Mouse (Mus musculus): ENCODE data around the gene Ank2. TPM values are rescaled to one million over a fixed set of nuclear protein-coding genes. Genes with fewer than 3 reads are reported as not detected.

The Ank2 gene
- polyA plus RNA-seq, 1 experiment from 2014 or later = 189 TPM

- Histone ChIP-seq H3K27ac (ENCODE audit: low read length) (no peak overlapping the region), H3K27me3 (ENCODE audit: control insufficient read depth, insufficient read depth, low read depth, low read length) (no peaks in the 10 kb centered on the region), H3K4me2 (ENCODE audit: low read length) (no peak overlapping the region), H3K9me3 (replicated peaks; ENCODE audit: control insufficient read depth, low read length, poor library complexity, severe bottlenecking) (no peaks in the 10 kb centered on the region), H3K36me3 (ENCODE audit: control insufficient read depth, insufficient read depth, low read length) (no peaks in the 10 kb centered on the region), H3K4me3 (ENCODE audit: low read depth, low read length) (no peak overlapping the region), H3K9ac (ENCODE audit: low read depth, low read length) (no peak overlapping the region), H3K4me1 (ENCODE audit: control insufficient read depth, insufficient read depth, low read length) (peaks cover 2% of the 10 kb centered on the region; the same call in 1 of the 2 replicates)
- 91% methylated on average over 9 of the region's 9 CpGs for WGBS
- no peak for ATAC-seq
Observed at GRCm38 (mm10) chr3:127199112-127199665, 300.0 kb downstream of the Ank2 start.

- no peak overlapping the region for H3K4me2 ChIP-seq (ENCODE audit: low read length)
- ATAC-seq = no peak
- no peak overlapping the region for H3K27ac ChIP-seq (ENCODE audit: low read length)
- no peaks in the 10 kb centered on the region for H3K36me3 ChIP-seq (ENCODE audit: control insufficient read depth, insufficient read depth, low read length)
- no peak overlapping the region for H3K4me3 ChIP-seq (ENCODE audit: low read depth, low read length)
- WGBS = 93% methylated on average over 7 of the region's 7 CpGs
- no peaks in the 10 kb centered on the region for H3K27me3 ChIP-seq (ENCODE audit: control insufficient read depth, insufficient read depth, low read depth, low read length)
- no peaks in the 10 kb centered on the region for H3K9me3 ChIP-seq (replicated peaks; ENCODE audit: control insufficient read depth, low read length, poor library complexity, severe bottlenecking)
- peaks cover 2% of the 10 kb centered on the region; the same call in 1 of the 2 replicates for H3K4me1 ChIP-seq (ENCODE audit: control insufficient read depth, insufficient read depth, low read length)
- H3K9ac ChIP-seq (ENCODE audit: low read depth, low read length) = no peak overlapping the region
Observed at GRCm38 (mm10) chr3:127198656-127199055, 300.5 kb downstream of the Ank2 start.

GRCm38 (mm10) chr3:127188789-127189128, 310.4 kb downstream of the Ank2 start:
- Histone ChIP-seq H3K4me2 (ENCODE audit: low read length) (no peak overlapping the region), H3K4me3 (ENCODE audit: low read depth, low read length) (no peak overlapping the region), H3K9ac (ENCODE audit: low read depth, low read length) (no peak overlapping the region), H3K27ac (ENCODE audit: low read length) (no peak overlapping the region), H3K27me3 (ENCODE audit: control insufficient read depth, insufficient read depth, low read depth, low read length) (no peaks in the 10 kb centered on the region), H3K9me3 (replicated peaks; ENCODE audit: control insufficient read depth, low read length, poor library complexity, severe bottlenecking) (no peaks in the 10 kb centered on the region), H3K4me1 (ENCODE audit: control insufficient read depth, insufficient read depth, low read length) (peaks cover 2% of the 10 kb centered on the region; the same call in 1 of the 2 replicates), H3K36me3 (ENCODE audit: control insufficient read depth, insufficient read depth, low read length) (no peaks in the 10 kb centered on the region)
- 86% methylated on average over 5 of the region's 5 CpGs for WGBS
- no peak for ATAC-seq

- no peak overlapping the region for H3K4me3 ChIP-seq (ENCODE audit: low read depth, low read length)
- H3K27ac ChIP-seq (ENCODE audit: low read length) = no peak overlapping the region
- no peaks in the 10 kb centered on the region for H3K9me3 ChIP-seq (replicated peaks; ENCODE audit: control insufficient read depth, low read length, poor library complexity, severe bottlenecking)
- WGBS = 93% methylated on average over 5 of the region's 5 CpGs
- H3K4me2 ChIP-seq (ENCODE audit: low read length) = no peak overlapping the region
- no peak for ATAC-seq
- H3K4me1 ChIP-seq (ENCODE audit: control insufficient read depth, insufficient read depth, low read length) = peaks cover 2% of the 10 kb centered on the region; the same call in 1 of the 2 replicates
- H3K36me3 ChIP-seq (ENCODE audit: control insufficient read depth, insufficient read depth, low read length) = no peaks in the 10 kb centered on the region
- no peaks in the 10 kb centered on the region for H3K27me3 ChIP-seq (ENCODE audit: control insufficient read depth, insufficient read depth, low read depth, low read length)
- H3K9ac ChIP-seq (ENCODE audit: low read depth, low read length) = no peak overlapping the region
Observed at GRCm38 (mm10) chr3:127188086-127188788, 310.9 kb downstream of the Ank2 start.

DNA sequence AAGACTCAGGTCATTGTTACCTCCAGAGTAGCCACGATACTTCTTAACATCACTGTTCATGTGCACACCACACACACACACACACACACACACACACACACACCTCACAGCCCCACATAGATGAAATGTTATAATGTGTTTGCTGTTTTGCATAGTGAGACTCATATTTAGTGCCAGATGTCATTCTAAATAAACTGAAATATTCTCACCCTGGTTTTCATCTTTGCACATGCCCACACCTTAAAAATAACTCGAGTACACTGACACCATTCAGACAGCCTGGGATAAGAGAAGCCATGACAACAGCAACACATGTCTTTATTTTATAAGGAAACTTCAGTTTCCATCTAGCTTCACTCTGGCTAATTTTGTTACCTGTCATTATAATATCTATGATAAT, 312.1 kb downstream of the Ank2 start:
- Histone ChIP-seq H3K27ac (ENCODE audit: low read length) (no peak overlapping the region), H3K4me3 (ENCODE audit: low read depth, low read length) (no peak overlapping the region), H3K36me3 (ENCODE audit: control insufficient read depth, insufficient read depth, low read length) (no peaks in the 10 kb centered on the region), H3K9me3 (replicated peaks; ENCODE audit: control insufficient read depth, low read length, poor library complexity, severe bottlenecking) (no peaks in the 10 kb centered on the region), H3K9ac (ENCODE audit: low read depth, low read length) (no peak overlapping the region), H3K4me1 (ENCODE audit: control insufficient read depth, insufficient read depth, low read length) (peaks cover 2% of the 10 kb centered on the region; the same call in 1 of the 2 replicates), H3K27me3 (ENCODE audit: control insufficient read depth, insufficient read depth, low read depth, low read length) (no peaks in the 10 kb centered on the region), H3K4me2 (ENCODE audit: low read length) (no peak overlapping the region)
- WGBS = 91% methylated on average over 2 of the region's 2 CpGs
- no peak for ATAC-seq

- Histone ChIP-seq H3K9ac (ENCODE audit: low read depth, low read length) (no peak overlapping the region), H3K4me2 (ENCODE audit: low read length) (no peak overlapping the region), H3K4me3 (ENCODE audit: low read depth, low read length) (no peak overlapping the region), H3K27me3 (ENCODE audit: control insufficient read depth, insufficient read depth, low read depth, low read length) (no peaks in the 10 kb centered on the region), H3K27ac (ENCODE audit: low read length) (no peak overlapping the region), H3K9me3 (replicated peaks; ENCODE audit: control insufficient read depth, low read length, poor library complexity, severe bottlenecking) (no peaks in the 10 kb centered on the region), H3K36me3 (ENCODE audit: control insufficient read depth, insufficient read depth, low read length) (no peaks in the 10 kb centered on the region), H3K4me1 (ENCODE audit: control insufficient read depth, insufficient read depth, low read length) (peaks cover 2% of the 10 kb centered on the region; the same call in 1 of the 2 replicates)
- no peak for ATAC-seq
- WGBS = 95% methylated on average over 3 of the region's 3 CpGs
Observed at GRCm38 (mm10) chr3:127186239-127186638, 312.9 kb downstream of the Ank2 start.

- H3K27ac ChIP-seq (ENCODE audit: low read length) = peak overlapping the region; percentile 28; the same call in 1 of the 2 replicates
- H3K9ac ChIP-seq (ENCODE audit: low read depth, low read length) = no peak overlapping the region
- peak overlapping the region; percentile 4; the same call in 1 of the 2 replicates for H3K4me2 ChIP-seq (ENCODE audit: low read length)
- H3K4me1 ChIP-seq (ENCODE audit: control insufficient read depth, insufficient read depth, low read length) = peaks cover 2% of the 10 kb centered on the region; the same call in 1 of the 2 replicates
- H3K4me3 ChIP-seq (ENCODE audit: low read depth, low read length) = no peak overlapping the region
- H3K27me3 ChIP-seq (ENCODE audit: control insufficient read depth, insufficient read depth, low read depth, low read length) = no peaks in the 10 kb centered on the region
- 12% methylated on average over 5 of the region's 5 CpGs for WGBS
- no peaks in the 10 kb centered on the region for H3K9me3 ChIP-seq (replicated peaks; ENCODE audit: control insufficient read depth, low read length, poor library complexity, severe bottlenecking)
- no peaks in the 10 kb centered on the region for H3K36me3 ChIP-seq (ENCODE audit: control insufficient read depth, insufficient read depth, low read length)
- 0 out of 2 replicates have a peak, but pooled peaks have one; percentile 14 for ATAC-seq
Observed at GRCm38 (mm10) chr3:127183998-127184753, 315.0 kb downstream of the Ank2 start.

GRCm38 (mm10) chr3:127172697-127173096, 326.5 kb downstream of the Ank2 start:
- Histone ChIP-seq H3K36me3 (ENCODE audit: control insufficient read depth, insufficient read depth, low read length) (no peaks in the 10 kb centered on the region), H3K4me1 (ENCODE audit: control insufficient read depth, insufficient read depth, low read length) (peaks cover 3% of the 10 kb centered on the region; the same call in 1 of the 2 replicates), H3K4me3 (ENCODE audit: low read depth, low read length) (no peak overlapping the region), H3K4me2 (ENCODE audit: low read length) (no peak overlapping the region), H3K27me3 (ENCODE audit: control insufficient read depth, insufficient read depth, low read depth, low read length) (no peaks in the 10 kb centered on the region), H3K9me3 (replicated peaks; ENCODE audit: control insufficient read depth, low read length, poor library complexity, severe bottlenecking) (no peaks in the 10 kb centered on the region), H3K27ac (ENCODE audit: low read length) (no peak overlapping the region), H3K9ac (ENCODE audit: low read depth, low read length) (no peak overlapping the region)
- 68% methylated on average over 2 of the region's 2 CpGs for WGBS
- no peak for ATAC-seq

DNA sequence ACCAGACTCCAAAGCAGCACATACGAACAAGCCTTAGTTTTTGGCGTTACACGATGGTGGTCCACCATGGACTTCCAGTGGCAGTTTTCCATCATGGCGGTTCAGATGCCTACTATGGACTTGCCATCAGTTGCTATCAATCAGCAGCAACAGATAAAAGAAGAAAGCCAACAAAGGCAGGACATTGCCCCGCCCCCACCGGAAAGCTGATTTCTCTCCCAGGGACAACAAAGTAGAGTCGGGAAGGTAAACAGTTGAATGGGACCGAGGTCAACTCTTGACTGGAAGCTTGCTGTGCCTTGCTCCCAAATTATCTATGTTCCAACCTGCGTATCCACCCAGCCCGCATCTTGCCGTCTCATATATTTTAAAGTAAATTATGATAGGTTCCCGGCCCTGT, 328.9 kb downstream of the Ank2 start:
- no peak overlapping the region for H3K4me3 ChIP-seq (ENCODE audit: low read depth, low read length)
- no peak for ATAC-seq
- no peaks in the 10 kb centered on the region for H3K9me3 ChIP-seq (replicated peaks; ENCODE audit: control insufficient read depth, low read length, poor library complexity, severe bottlenecking)
- H3K9ac ChIP-seq (ENCODE audit: low read depth, low read length) = no peak overlapping the region
- no peaks in the 10 kb centered on the region for H3K36me3 ChIP-seq (ENCODE audit: control insufficient read depth, insufficient read depth, low read length)
- peaks cover 3% of the 10 kb centered on the region; the same call in 1 of the 2 replicates for H3K4me1 ChIP-seq (ENCODE audit: control insufficient read depth, insufficient read depth, low read length)
- H3K4me2 ChIP-seq (ENCODE audit: low read length) = no peak overlapping the region
- H3K27me3 ChIP-seq (ENCODE audit: control insufficient read depth, insufficient read depth, low read depth, low read length) = no peaks in the 10 kb centered on the region
- no peak overlapping the region for H3K27ac ChIP-seq (ENCODE audit: low read length)
- WGBS = 90% methylated on average over 12 of the region's 12 CpGs
